Mouse (Mus musculus) myocyte (in vitro differentiated cells): ENCODE measurements around the gene Ube2e1.
A peak's percentile ranks its signal among the peaks of the same experiment; 100 is the strongest.

Experiments
- E2F4 ChIP-seq: IDR thresholded peaks from one replicate; pipeline ENCODE4 v1.6.1; 2011; ENCODE audit warnings: mild to moderate bottlenecking, control low read depth, moderate library complexity; ENCODE audit not compliant: insufficient read depth
- TCF12 ChIP-seq: IDR thresholded peaks from one replicate; pipeline ENCODE4 v1.6.1; 2011; ENCODE audit warnings: mild to moderate bottlenecking, control low read depth; ENCODE audit not compliant: poor library complexity, insufficient read depth, severe bottlenecking

DNA sequence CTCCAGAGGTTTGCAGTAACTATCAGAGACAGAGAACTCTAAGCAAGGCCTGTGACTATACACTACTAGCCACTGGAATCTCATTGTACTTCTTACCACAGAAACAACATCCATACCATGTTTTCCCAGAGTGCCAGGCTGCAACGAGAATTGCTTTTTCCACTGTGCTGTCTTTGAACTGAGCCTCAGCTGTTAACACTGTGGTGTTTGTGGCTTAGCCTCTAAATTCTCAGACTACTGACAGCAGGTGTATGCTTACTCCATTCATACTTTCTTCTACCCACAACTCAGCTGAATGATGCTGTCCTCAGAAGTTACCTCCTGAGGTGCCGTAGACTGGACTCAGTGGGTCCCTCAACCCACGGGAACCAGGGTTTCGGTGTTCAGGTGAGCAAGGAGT is 89.9 kb downstream of the Ube2e1 start:
- TF ChIP-seq E2F4 (no peak), TCF12 (peak; percentile 36)
